Mouse (Mus musculus) CD4-positive, CD25-positive, alpha-beta regulatory T cell (primary cell): Measurements from ENCODE around the gene Serping1. TPM values are rescaled to one million over a fixed set of nuclear protein-coding genes. Genes with fewer than 3 reads are reported as not detected.

Source experiments
- polyA plus RNA-seq: library from polyadenylated mRNA; unstranded; fragments of 100-300 nt; shearing (Covaris generic); gene quantifications from one replicate; pipeline ENCODE4 v1.2.1, GENCODE M21; 2017

Serping1 gene
- not detected for polyA plus RNA-seq

GRCm38 (mm10) chr2:84775241-84775640, at the start of gene Serping1:
Gene Serping1 (minus strand): TSS chr2:84775444.

GRCm38 (mm10) chr2:84822552-84822951, 47.3 kb upstream of the Serping1 start, which contains the start of gene Smtnl1:
Gene Smtnl1 (minus strand): TSS chr2:84822652.

GRCm38 (mm10) chr2:84798493-84798921, 23.3 kb upstream of the Serping1 start, which contains the start of gene Ube2l6:
Gene Ube2l6 (plus strand): TSS chr2:84798828.

GRCm38 (mm10) chr2:84743561-84743960, 31.7 kb downstream of the Serping1 start, which contains the start of gene Gm19426:
Gene Gm19426 (minus strand): TSS chr2:84743655.

GRCm38 (mm10) chr2:84733579-84734300, 41.5 kb downstream of the Serping1 start, which contains the start of gene Ypel4:
Gene Ypel4 (plus strand): TSS chr2:84734058.

GRCm38 (mm10) chr2:84727172-84727858, 47.9 kb downstream of the Serping1 start, which contains the start of gene Clp1:
Gene Clp1 (minus strand): TSS chr2:84727350.

Other genes starting within 250 kb of the Serping1 start
- 1.8 TPM for gene Ctnnd1, start 124.7 kb downstream of the Serping1 start, polyA plus RNA-seq
- 0.20 TPM for gene Btbd18, start 116.4 kb downstream of the Serping1 start, polyA plus RNA-seq
- gene Selenoh, start 104.7 kb downstream of the Serping1 start, polyA plus RNA-seq, result 89.3 TPM
- not detected for gene Gm28635, start 97.4 kb downstream of the Serping1 start, polyA plus RNA-seq
- 37.9 TPM for gene Med19, start 97.0 kb downstream of the Serping1 start, polyA plus RNA-seq
- gene Tmx2, start 96.3 kb downstream of the Serping1 start, polyA plus RNA-seq, result 95.8 TPM
- 50.4 TPM for gene Zdhhc5, start 60.3 kb downstream of the Serping1 start, polyA plus RNA-seq
- gene Clp1, start 48.1 kb downstream of the Serping1 start, polyA plus RNA-seq, result 58.8 TPM
- 0.55 TPM for gene Ypel4, start 41.4 kb downstream of the Serping1 start, polyA plus RNA-seq
- not detected for gene Gm19426, start 31.8 kb downstream of the Serping1 start, polyA plus RNA-seq
- 32.8 TPM for gene Ube2l6, start 23.4 kb upstream of the Serping1 start, polyA plus RNA-seq
- gene Smtnl1, start 47.2 kb upstream of the Serping1 start, polyA plus RNA-seq, result not detected
- gene Timm10, start 51.6 kb upstream of the Serping1 start, polyA plus RNA-seq, result 31.1 TPM
- 7.9 TPM for gene Slc43a1, start 63.4 kb upstream of the Serping1 start, polyA plus RNA-seq
- not detected for gene Rtn4rl2, start 111.3 kb upstream of the Serping1 start, polyA plus RNA-seq
- gene Slc43a3, start 161.1 kb upstream of the Serping1 start, polyA plus RNA-seq, result 6.5 TPM
- gene Prg2, start 205.0 kb upstream of the Serping1 start, polyA plus RNA-seq, result not detected
- 0.26 TPM for gene Prg3, start 212.8 kb upstream of the Serping1 start, polyA plus RNA-seq